Mouse (Mus musculus) Muller cell, postnatal 12 days (primary cell): ENCODE results near the gene Nkx6-2.

Source experiments
- DNase-seq: peaks from one replicate; pipeline ENCODE4 v3.0.0-alpha.2; 2015; ENCODE audit errors: inconsistent ontology term

Nkx6-2 gene

GRCm38 (mm10) chr7:139582595-139582994 is at the start of gene Nkx6-2:
Nkx6-2 (minus strand) TSS chr7:139582797.
- DNase-seq: peak; percentile 62

GRCm38 (mm10) chr7:139625156-139625555 is 42.6 kb upstream of the Nkx6-2 start:
- no peak for DNase-seq

- DNase-seq: no peak
Measured at GRCm38 (mm10) chr7:139622568-139622967, 40.0 kb upstream of the Nkx6-2 start.

- peak; percentile 97 for DNase-seq
Measured at GRCm38 (mm10) chr7:139615767-139616766, 33.5 kb upstream of the Nkx6-2 start.

- no peak for DNase-seq
Measured at GRCm38 (mm10) chr7:139610328-139610727, 27.7 kb upstream of the Nkx6-2 start.

GRCm38 (mm10) chr7:139595862-139596261 is 13.3 kb upstream of the Nkx6-2 start:
- DNase-seq: no peak

- no peak for DNase-seq
Measured at GRCm38 (mm10) chr7:139595311-139595710, 12.7 kb upstream of the Nkx6-2 start.

- DNase-seq: no peak
Measured at GRCm38 (mm10) chr7:139591311-139591710, 8.7 kb upstream of the Nkx6-2 start.

GRCm38 (mm10) chr7:139590302-139590701 is 7.7 kb upstream of the Nkx6-2 start:
- DNase-seq: no peak

- no peak for DNase-seq
Measured at GRCm38 (mm10) chr7:139587919-139588318, 5.3 kb upstream of the Nkx6-2 start.

GRCm38 (mm10) chr7:139585183-139585821 is 2.7 kb upstream of the Nkx6-2 start:
- no peak for DNase-seq

- peak; percentile 35 for DNase-seq
Measured at GRCm38 (mm10) chr7:139584221-139585175, 1.9 kb upstream of the Nkx6-2 start.

GRCm38 (mm10) chr7:139583094-139583737 is 619 bp upstream of the Nkx6-2 start:
- DNase-seq: no peak

- peak; percentile 29 for DNase-seq
Measured at GRCm38 (mm10) chr7:139581801-139582571, 611 bp downstream of the Nkx6-2 start.

GRCm38 (mm10) chr7:139580851-139581775 is 1.5 kb downstream of the Nkx6-2 start:
- no peak for DNase-seq

GRCm38 (mm10) chr7:139579261-139579905 is 3.2 kb downstream of the Nkx6-2 start:
- no peak for DNase-seq

GRCm38 (mm10) chr7:139576064-139576686 is 6.4 kb downstream of the Nkx6-2 start:
- no peak for DNase-seq

- DNase-seq: no peak
Measured at GRCm38 (mm10) chr7:139572665-139573064, 9.9 kb downstream of the Nkx6-2 start.
